Mouse (Mus musculus): ENCODE results near the gene Tmem79.
"Not testable (repeated sequence)": the region's sequence is repeated elsewhere in the genome, so short reads cannot be mapped to it uniquely, and the experiment has no call there.

Tmem79 gene

GRCm38 (mm10) chr3:88336058-88337013 lies at the start of gene Tmem79, which contains the start of gene Smg5:
TSS of gene Tmem79 (minus strand) at chr3:88336148.
TSS of gene Smg5 (plus strand) at chr3:88336260.
- DNase-seq (ENCODE audit: low read depth, low spot score) = peak; percentile 96

GRCm38 (mm10) chr3:88384364-88384763 lies 48.4 kb upstream of the Tmem79 start, which contains the start of gene Bglap:
TSS of gene Bglap (minus strand) at chr3:88384464.
- DNase-seq (ENCODE audit: low read depth, low spot score) = no peak

- not testable (repeated sequence) for DNase-seq (ENCODE audit: low read depth, low spot score)
These were observed 46.4 kb upstream of the Tmem79 start for GRCm38 (mm10) chr3:88382383-88382782.

GRCm38 (mm10) chr3:88381389-88382315 lies 45.7 kb upstream of the Tmem79 start:
- DNase-seq (ENCODE audit: low read depth, low spot score) = not testable (repeated sequence)

- not testable (repeated sequence) for DNase-seq (ENCODE audit: low read depth, low spot score)
These were observed 42.7 kb upstream of the Tmem79 start, which contains the start of gene Bglap2 for GRCm38 (mm10) chr3:88378599-88378998. TSS of gene Bglap2 (minus strand) at chr3:88378699.

GRCm38 (mm10) chr3:88376644-88377043 lies 40.7 kb upstream of the Tmem79 start:
- DNase-seq (ENCODE audit: low read depth, low spot score) = not testable (repeated sequence)

- not testable (repeated sequence) for DNase-seq (ENCODE audit: low read depth, low spot score)
These were observed 40.0 kb upstream of the Tmem79 start for GRCm38 (mm10) chr3:88375750-88376626.

- DNase-seq (ENCODE audit: low read depth, low spot score) = not testable (repeated sequence)
These were observed 36.7 kb upstream of the Tmem79 start, which contains the start of gene Bglap3 for GRCm38 (mm10) chr3:88372643-88373042. TSS of gene Bglap3 (minus strand) at chr3:88372743.

GRCm38 (mm10) chr3:88368511-88368910 lies 32.6 kb upstream of the Tmem79 start:
- DNase-seq (ENCODE audit: low read depth, low spot score) = not testable (repeated sequence)

- DNase-seq (ENCODE audit: low read depth, low spot score) = not testable (repeated sequence)
These were observed 31.6 kb upstream of the Tmem79 start for GRCm38 (mm10) chr3:88367517-88367916.

- not testable (repeated sequence) for DNase-seq (ENCODE audit: low read depth, low spot score)
These were observed 31.0 kb upstream of the Tmem79 start for GRCm38 (mm10) chr3:88366830-88367428.

GRCm38 (mm10) chr3:88365705-88366361 lies 29.9 kb upstream of the Tmem79 start:
- no peak for DNase-seq (ENCODE audit: low read depth, low spot score)

GRCm38 (mm10) chr3:88364337-88364736 lies 28.4 kb upstream of the Tmem79 start, which contains the start of gene Paqr6:
TSS of gene Paqr6 (plus strand) at chr3:88364584.
- DNase-seq (ENCODE audit: low read depth, low spot score) = no peak

GRCm38 (mm10) chr3:88363700-88364099 lies 27.8 kb upstream of the Tmem79 start:
- DNase-seq (ENCODE audit: low read depth, low spot score) = peak; percentile 23

GRCm38 (mm10) chr3:88361612-88362313 lies 25.8 kb upstream of the Tmem79 start:
- no peak for DNase-seq (ENCODE audit: low read depth, low spot score)

GRCm38 (mm10) chr3:88361096-88361495 lies 25.1 kb upstream of the Tmem79 start:
- DNase-seq (ENCODE audit: low read depth, low spot score) = no peak

- no peak for DNase-seq (ENCODE audit: low read depth, low spot score)
These were observed 24.0 kb upstream of the Tmem79 start for GRCm38 (mm10) chr3:88359989-88360388.

- DNase-seq (ENCODE audit: low read depth, low spot score) = no peak
These were observed 23.6 kb upstream of the Tmem79 start for GRCm38 (mm10) chr3:88359584-88359983.

Data from 3T3-L1 (cell line).